Mouse (Mus musculus): ENCODE measurements around the gene Polr2l. TPM values are rescaled to one million over a fixed set of nuclear protein-coding genes. Genes with fewer than 3 reads are reported as not detected.

The Polr2l gene
- polyA plus RNA-seq (2015; fragmentation: Nextera tagmentation; extraction: Ambion mirVana): 82.4 and 83.8 TPM in 2 replicates

- Histone ChIP-seq H3K4me2 (peak within 1 kb of the TSS; percentile 81), H3K4me3 (peak within 1 kb of the TSS; percentile 78), H3K9me3 (no peaks in the 10 kb centered on the region), H3K36me3 (replicated peaks) (peaks cover 14% of the 10 kb centered on the region), H3K27ac (peak within 1 kb of the TSS; percentile 87), H3K9ac (peak within 1 kb of the TSS; percentile 76), H3K4me1 (peaks cover 22% of the 10 kb centered on the region), H3K27me3 (replicated peaks) (peaks cover 12% of the 10 kb centered on the region)
- peak; percentile 88 for ATAC-seq (replicated peaks)
- WGBS: under 1% methylated on average over 84 of the region's 87 CpGs
These were observed at the start of gene Polr2l, which contains the start of gene Tspan4 for GRCm38 (mm10) chr7:141475011-141475804. TSS of gene Polr2l (minus strand) at chr7:141475132. TSS of gene Tspan4 (plus strand) at chr7:141475240.

- peaks cover 10% of the 10 kb centered on the region; the same call in 1 of the 2 replicates for H3K36me3 ChIP-seq (replicated peaks)
- ATAC-seq (replicated peaks): no peak
- no peak overlapping the region for H3K27ac ChIP-seq
- H3K9ac ChIP-seq: no peak overlapping the region
- WGBS: 92% methylated on average over 4 of the region's 4 CpGs
- H3K4me2 ChIP-seq: no peak overlapping the region
- H3K9me3 ChIP-seq: no peaks in the 10 kb centered on the region
- no peaks in the 10 kb centered on the region for H3K4me1 ChIP-seq
- no peak overlapping the region for H3K4me3 ChIP-seq
- H3K27me3 ChIP-seq (replicated peaks): no peaks in the 10 kb centered on the region
These were observed 49.3 kb upstream of the Polr2l start for GRCm38 (mm10) chr7:141524271-141524670.

GRCm38 (mm10) chr7:141523007-141523406 is 48.1 kb upstream of the Polr2l start:
- no peak overlapping the region for H3K9ac ChIP-seq
- no peaks in the 10 kb centered on the region for H3K9me3 ChIP-seq
- no peaks in the 10 kb centered on the region for H3K27me3 ChIP-seq (replicated peaks)
- peaks cover 10% of the 10 kb centered on the region; the same call in 1 of the 2 replicates for H3K36me3 ChIP-seq (replicated peaks)
- ATAC-seq (replicated peaks): no peak
- H3K4me1 ChIP-seq: no peaks in the 10 kb centered on the region
- no peak overlapping the region for H3K4me2 ChIP-seq
- no peak overlapping the region for H3K4me3 ChIP-seq
- H3K27ac ChIP-seq: no peak overlapping the region
- WGBS: 43% methylated on average over 4 of the region's 4 CpGs

- no peak for ATAC-seq (replicated peaks)
- no peak overlapping the region for H3K4me3 ChIP-seq
- H3K4me1 ChIP-seq: no peaks in the 10 kb centered on the region
- no peak overlapping the region for H3K9ac ChIP-seq
- no peak overlapping the region for H3K27ac ChIP-seq
- no peaks in the 10 kb centered on the region for H3K27me3 ChIP-seq (replicated peaks)
- H3K9me3 ChIP-seq: no peaks in the 10 kb centered on the region
- peaks cover 6% of the 10 kb centered on the region; the same call in 1 of the 2 replicates for H3K36me3 ChIP-seq (replicated peaks)
- no peak overlapping the region for H3K4me2 ChIP-seq
- WGBS: 86% methylated on average over 1 of the region's 1 CpGs
These were observed 44.9 kb upstream of the Polr2l start for GRCm38 (mm10) chr7:141519795-141520194.

GRCm38 (mm10) chr7:141518926-141519325 is 44.0 kb upstream of the Polr2l start:
- Histone ChIP-seq H3K9ac (no peak overlapping the region), H3K4me1 (no peaks in the 10 kb centered on the region), H3K36me3 (replicated peaks) (peaks cover 6% of the 10 kb centered on the region; the same call in 1 of the 2 replicates), H3K4me2 (no peak overlapping the region), H3K4me3 (no peak overlapping the region), H3K27ac (no peak overlapping the region), H3K27me3 (replicated peaks) (no peaks in the 10 kb centered on the region), H3K9me3 (no peaks in the 10 kb centered on the region)
- 86% methylated on average over 3 of the region's 3 CpGs for WGBS
- ATAC-seq (replicated peaks): no peak

GRCm38 (mm10) chr7:141518296-141518695 is 43.4 kb upstream of the Polr2l start:
- no peak overlapping the region for H3K4me3 ChIP-seq

GRCm38 (mm10) chr7:141517638-141518037 is 42.7 kb upstream of the Polr2l start:
- Histone ChIP-seq H3K9me3 (no peaks in the 10 kb centered on the region), H3K4me3 (no peak overlapping the region), H3K9ac (no peak overlapping the region), H3K4me2 (no peak overlapping the region), H3K27ac (no peak overlapping the region), H3K27me3 (replicated peaks) (no peaks in the 10 kb centered on the region), H3K36me3 (replicated peaks) (peaks cover 7% of the 10 kb centered on the region; the same call in 1 of the 2 replicates), H3K4me1 (no peaks in the 10 kb centered on the region)
- no peak for ATAC-seq (replicated peaks)
- 92% methylated on average over 4 of the region's 4 CpGs for WGBS

More at GRCm38 (mm10) chr7:141518296-141518695, 43.4 kb upstream of the Polr2l start:
- Histone ChIP-seq H3K27me3 (replicated peaks) (no peaks in the 10 kb centered on the region), H3K9ac (no peak overlapping the region), H3K4me2 (no peak overlapping the region), H3K9me3 (no peaks in the 10 kb centered on the region), H3K4me1 (no peaks in the 10 kb centered on the region), H3K27ac (no peak overlapping the region), H3K36me3 (replicated peaks) (peaks cover 6% of the 10 kb centered on the region; the same call in 1 of the 2 replicates)
- WGBS: 77% methylated on average over 5 of the region's 5 CpGs
- no peak for ATAC-seq (replicated peaks)

GRCm38 (mm10) chr7:141510681-141511191 is 35.8 kb upstream of the Polr2l start:
- no peak for ATAC-seq (replicated peaks)
- peaks cover 11% of the 10 kb centered on the region; the same call in 1 of the 2 replicates for H3K36me3 ChIP-seq (replicated peaks)
- no peak overlapping the region for H3K4me2 ChIP-seq
- 64% methylated on average over 8 of the region's 8 CpGs for WGBS
- H3K9me3 ChIP-seq: no peaks in the 10 kb centered on the region
- no peaks in the 10 kb centered on the region for H3K27me3 ChIP-seq (replicated peaks)
- no peak overlapping the region for H3K27ac ChIP-seq
- no peaks in the 10 kb centered on the region for H3K4me1 ChIP-seq
- no peak overlapping the region for H3K4me3 ChIP-seq
- no peak overlapping the region for H3K9ac ChIP-seq

- 95% methylated on average over 5 of the region's 5 CpGs for WGBS
- Histone ChIP-seq H3K4me3 (no peak overlapping the region), H3K27me3 (replicated peaks) (no peaks in the 10 kb centered on the region), H3K27ac (no peak overlapping the region), H3K9ac (no peak overlapping the region), H3K4me2 (no peak overlapping the region), H3K4me1 (no peaks in the 10 kb centered on the region), H3K9me3 (no peaks in the 10 kb centered on the region), H3K36me3 (replicated peaks) (peaks cover 10% of the 10 kb centered on the region; the same call in 1 of the 2 replicates)
- ATAC-seq (replicated peaks): no peak
These were observed 35.3 kb upstream of the Polr2l start for GRCm38 (mm10) chr7:141510196-141510595.

GRCm38 (mm10) chr7:141508160-141508559 is 33.2 kb upstream of the Polr2l start:
- ATAC-seq (replicated peaks): no peak
- no peaks in the 10 kb centered on the region for H3K9me3 ChIP-seq
- no peak overlapping the region for H3K9ac ChIP-seq
- H3K4me1 ChIP-seq: no peaks in the 10 kb centered on the region
- H3K4me2 ChIP-seq: no peak overlapping the region
- peaks cover 8% of the 10 kb centered on the region; the same call in 1 of the 2 replicates for H3K36me3 ChIP-seq (replicated peaks)
- no peak overlapping the region for H3K4me3 ChIP-seq
- H3K27ac ChIP-seq: no peak overlapping the region
- no peaks in the 10 kb centered on the region for H3K27me3 ChIP-seq (replicated peaks)

GRCm38 (mm10) chr7:141506278-141506677 is 31.3 kb upstream of the Polr2l start:
- WGBS: 69% methylated on average over 2 of the region's 2 CpGs
- no peak overlapping the region for H3K27ac ChIP-seq
- H3K27me3 ChIP-seq (replicated peaks): no peaks in the 10 kb centered on the region
- H3K4me3 ChIP-seq: no peak overlapping the region
- H3K9me3 ChIP-seq: no peaks in the 10 kb centered on the region
- H3K4me1 ChIP-seq: no peaks in the 10 kb centered on the region
- ATAC-seq (replicated peaks): no peak
- H3K9ac ChIP-seq: no peak overlapping the region
- no peak overlapping the region for H3K4me2 ChIP-seq
- H3K36me3 ChIP-seq (replicated peaks): no peaks in the 10 kb centered on the region

GRCm38 (mm10) chr7:141502556-141502905 is 27.6 kb upstream of the Polr2l start:
- H3K27me3 ChIP-seq (replicated peaks): no peaks in the 10 kb centered on the region
- no peak overlapping the region for H3K9ac ChIP-seq
- H3K4me2 ChIP-seq: no peak overlapping the region
- no peak overlapping the region for H3K27ac ChIP-seq
- H3K4me1 ChIP-seq: no peaks in the 10 kb centered on the region
- no peaks in the 10 kb centered on the region for H3K9me3 ChIP-seq
- ATAC-seq (replicated peaks): no peak
- WGBS: 93% methylated on average over 5 of the region's 5 CpGs
- H3K36me3 ChIP-seq (replicated peaks): peaks cover 5% of the 10 kb centered on the region; the same call in 1 of the 2 replicates
- H3K4me3 ChIP-seq: no peak overlapping the region
